Comparison of ENCODE assay signal across 19 mouse cellular contexts in the genomic region with DNA sequence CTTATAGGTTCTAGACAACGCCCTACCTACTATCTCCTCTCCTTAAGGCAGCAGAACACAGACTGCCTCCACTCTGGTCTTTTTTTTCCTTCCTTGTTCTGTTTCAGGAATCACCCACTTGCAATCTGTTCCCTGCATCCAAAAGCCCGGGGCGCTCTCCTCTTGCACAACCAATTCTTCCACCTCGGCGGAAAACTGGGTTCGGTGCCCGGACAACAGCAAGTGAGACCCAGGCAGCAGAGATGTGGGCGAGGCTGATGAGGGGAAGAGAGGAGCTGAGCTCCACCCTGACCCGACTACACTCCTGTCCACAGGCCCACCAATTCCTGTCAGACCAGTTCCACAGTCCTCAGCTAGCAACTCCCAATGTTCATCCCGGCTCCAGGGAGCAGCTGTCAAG. TPM values are rescaled to one million over a fixed set of nuclear protein-coding genes. Genes with fewer than 3 reads are reported as not detected.
DNase-seq lines count a peak whose midpoint lies in the region; ATAC-seq and TF ChIP-seq lines count a peak whose summit lies in the region.
"Had no signal": no experiment of that assay in that cellular context is flagged by ENCODE, and none has a peak within 500 bp of the region (broad histone marks: within the 10 kb centered on the region; RNA-seq: fewer than 3 reads in every experiment).

No protein-coding gene starts in this region.

- no peak for ATAC-seq in megakaryocyte, adult 5-6 weeks (ENCODE audit: poor library complexity, severe bottlenecking)
- no peak for ATAC-seq in stomach, postnatal 0 days (ENCODE audit: low FRiP score, low TSS enrichment)
- ATAC-seq in activated CD4-positive, CD25-positive, alpha-beta regulatory T cell, adult 4 months = no peak
- no peak for ATAC-seq in hindbrain, embryonic 12.5 days (ENCODE audit: low FRiP score)
- ATAC-seq: forebrain, postnatal 0 days; liver, postnatal 0 days had no signal

- peak; percentile 71 to 86 for DNase-seq in frontal cortex, adult 2 months (ENCODE audit: extremely low spot score in 1 of 2, low spot score in 1 of 2)
- peak; percentile 65 to 88 for DNase-seq in left cerebral cortex, adult 9 months (ENCODE audit: low spot score in 2 of 2)
- no peak for DNase-seq in stomach, postnatal 0 days (ENCODE audit: low spot score)
- no peak for DNase-seq in yolk sac, embryonic 10.5 days (ENCODE audit: low spot score)
- DNase-seq: cerebellum, adult 18-20 months; forebrain, postnatal 0 days; liver, postnatal 0 days had no signal

- no peak overlapping the region for H3K4me2 ChIP-seq in stomach, postnatal 0 days (replicated peaks; ENCODE audit: low read depth)
- H3K4me2 ChIP-seq in hindbrain, embryonic 12.5 days (replicated peaks) = no peak overlapping the region
- H3K4me2 ChIP-seq: heart, embryonic 12.5 days; hindbrain, embryonic 13.5 days; kidney, embryonic 15.5 days had no signal

- no peak overlapping the region for H3K9ac ChIP-seq in stomach, postnatal 0 days (ENCODE audit: low read length)
- no peak overlapping the region for H3K9ac ChIP-seq in hindbrain, embryonic 12.5 days
- H3K9ac ChIP-seq: forebrain, postnatal 0 days; heart, embryonic 12.5 days; hindbrain, embryonic 13.5 days; kidney, embryonic 15.5 days; liver, postnatal 0 days had no signal

- TF ChIP-seq EP300 in stomach, postnatal 0 days (optimal IDR thresholded peaks at IDR 0.05) = no peak

- H3K4me1 ChIP-seq in megakaryocyte, embryonic 14.5 days = peaks cover 75% of the 10 kb centered on the region
- H3K4me1 ChIP-seq in stomach, postnatal 0 days (replicated peaks; ENCODE audit: control insufficient read depth, insufficient read depth) = peaks cover 6% of the 10 kb centered on the region; the same call in 1 of the 2 replicates
- H3K4me1 ChIP-seq in hindbrain, embryonic 12.5 days = peaks cover 34% of the 10 kb centered on the region

- H3K36me3 ChIP-seq in megakaryocyte, embryonic 14.5 days (replicated peaks; ENCODE audit: low read length) = peaks cover 44% of the 10 kb centered on the region
- 0 out of 2 replicates have a peak, but pooled peaks cover 2% of the 10 kb centered on the region for H3K36me3 ChIP-seq in stomach, postnatal 0 days (ENCODE audit: control insufficient read depth, insufficient read depth, low read length)
- H3K36me3 ChIP-seq in hindbrain, embryonic 12.5 days = peaks cover 8% of the 10 kb centered on the region; the same call in 1 of the 2 replicates

- 57% methylated on average over 10 of the region's 10 CpGs for WGBS in stomach, postnatal 0 days
- WGBS in hindbrain, embryonic 12.5 days = 89% methylated on average over 10 of the region's 10 CpGs

- peak overlapping the region; percentile 53; the same call in 1 of the 2 replicates for H3K27ac ChIP-seq in stomach, postnatal 0 days (replicated peaks)
- H3K27ac ChIP-seq in hindbrain, embryonic 12.5 days = no peak overlapping the region
- H3K27ac ChIP-seq: hindbrain, embryonic 13.5 days; kidney, embryonic 15.5 days had no signal

- no peak for TF ChIP-seq CTCF in stomach, postnatal 0 days (IDR thresholded peaks at IDR 0.05; ENCODE audit: low read depth)

- no peaks in the 10 kb centered on the region for H3K27me3 ChIP-seq in megakaryocyte, embryonic 14.5 days (replicated peaks)
- H3K27me3 ChIP-seq in stomach, postnatal 0 days (ENCODE audit: control insufficient read depth, insufficient read depth, low read length) = no peaks in the 10 kb centered on the region
- H3K27me3 ChIP-seq in hindbrain, embryonic 12.5 days = no peaks in the 10 kb centered on the region
- H3K27me3 ChIP-seq: heart, embryonic 12.5 days; hindbrain, embryonic 13.5 days; kidney, embryonic 15.5 days had no signal

- H3K9me3 ChIP-seq in megakaryocyte, embryonic 14.5 days = no peaks in the 10 kb centered on the region
- H3K9me3 ChIP-seq in stomach, postnatal 0 days (ENCODE audit: control insufficient read depth, low read length) = no peaks in the 10 kb centered on the region
- no peaks in the 10 kb centered on the region for H3K9me3 ChIP-seq in hindbrain, embryonic 12.5 days (replicated peaks)
- H3K9me3 ChIP-seq: heart, embryonic 12.5 days; hindbrain, embryonic 13.5 days; kidney, embryonic 15.5 days had no signal

- H3K4me3 ChIP-seq in megakaryocyte, embryonic 14.5 days (replicated peaks) = peak overlapping the region; percentile 69
- H3K4me3 ChIP-seq in stomach, postnatal 0 days (ENCODE audit: low read depth, low read length) = no peak overlapping the region
- no peak overlapping the region for H3K4me3 ChIP-seq in hindbrain, embryonic 12.5 days
- H3K4me3 ChIP-seq: heart, embryonic 12.5 days; hindbrain, embryonic 13.5 days; kidney, embryonic 15.5 days had no signal

RNA-seq across cellular contexts. Expression of a gene that starts 2.5 kb away (rescaled TPM):
- 54.5 and 57.7 TPM in 2 replicates for polyA plus RNA-seq in megakaryocyte, embryonic 14.5 days (2012; ENCODE audit: insufficient read depth, low replicate concordance)
- 11.9 and 12.2 TPM in 2 replicates for total RNA-seq in megakaryocyte, adult 5-6 weeks (2015)
- total RNA-seq in megakaryocyte, adult 5-6 weeks (2017) = 12.8 and 15.4 TPM in 2 replicates
- 11.7 and 14.6 TPM in 2 replicates for polyA plus RNA-seq in frontal cortex, adult 2 months (2012; rRNA removed)
- 7.7 and 8.3 TPM in 2 replicates for polyA plus RNA-seq in stomach, postnatal 0 days (2015; fragmentation: Nextera tagmentation; extraction: Ambion mirVana)
- polyA plus RNA-seq in activated CD4-positive, CD25-positive, alpha-beta regulatory T cell, adult 4 months (2017; shearing (Covaris generic)) = 10 to 100 TPM in 1 of 2 experiments, 1 to 10 TPM in 1; 7.8 to 10.3 TPM
- polyA plus RNA-seq in hindbrain, embryonic 12.5 days (2016; fragmentation: Nextera tagmentation; extraction: Ambion mirVana) = 39.4 and 41.0 TPM in 2 replicates

RNA-seq across cellular contexts. Expression of a gene that starts 21.5 kb away (rescaled TPM):
- polyA plus RNA-seq in megakaryocyte, embryonic 14.5 days (2012; ENCODE audit: insufficient read depth, low replicate concordance) = not detected in 2 replicates
- not detected in 2 replicates for total RNA-seq in megakaryocyte, adult 5-6 weeks (2015)
- total RNA-seq in megakaryocyte, adult 5-6 weeks (2017) = not detected in 2 replicates
- 0.06 TPM in 1 of 2 replicates, not detected in the other for polyA plus RNA-seq in frontal cortex, adult 2 months (2012; rRNA removed)
- not detected in 2 replicates for polyA plus RNA-seq in stomach, postnatal 0 days (2015; fragmentation: Nextera tagmentation; extraction: Ambion mirVana)
- polyA plus RNA-seq in activated CD4-positive, CD25-positive, alpha-beta regulatory T cell, adult 4 months (2017; shearing (Covaris generic)) = not detected
- not detected in 2 replicates for polyA plus RNA-seq in hindbrain, embryonic 12.5 days (2016; fragmentation: Nextera tagmentation; extraction: Ambion mirVana)
- total RNA-seq: adrenal gland, postnatal 4 days; forebrain, postnatal 0 days; megakaryocyte progenitor cell, adult 5-6 weeks had no signal
- polyA plus RNA-seq: forebrain, postnatal 0 days; kidney, embryonic 15.5 days; limb, embryonic 11.5 days; myocyte; urinary bladder, adult 2 months had no signal

RNA-seq across cellular contexts. Expression of a gene that starts 29.2 kb away (rescaled TPM):
- 7.8 TPM in 2 replicates for polyA plus RNA-seq in megakaryocyte, embryonic 14.5 days (2012; ENCODE audit: insufficient read depth, low replicate concordance)
- total RNA-seq in megakaryocyte, adult 5-6 weeks (2015) = 0.75 and 0.94 TPM in 2 replicates
- total RNA-seq in megakaryocyte, adult 5-6 weeks (2017) = 0.22 and 0.81 TPM in 2 replicates
- polyA plus RNA-seq in frontal cortex, adult 2 months (2012; rRNA removed) = 63.6 TPM in 2 replicates
- 7.5 and 9.7 TPM in 2 replicates for polyA plus RNA-seq in stomach, postnatal 0 days (2015; fragmentation: Nextera tagmentation; extraction: Ambion mirVana)
- under 1 TPM; 0.33 to 0.65 TPM for polyA plus RNA-seq in activated CD4-positive, CD25-positive, alpha-beta regulatory T cell, adult 4 months (2017; shearing (Covaris generic))
- 63.3 and 75.2 TPM in 2 replicates for polyA plus RNA-seq in hindbrain, embryonic 12.5 days (2016; fragmentation: Nextera tagmentation; extraction: Ambion mirVana)
- polyA plus RNA-seq: myocyte had no signal

RNA-seq across cellular contexts. Expression of a gene that starts 58.8 kb away (rescaled TPM):
- polyA plus RNA-seq in megakaryocyte, embryonic 14.5 days (2012; ENCODE audit: insufficient read depth, low replicate concordance) = 65.4 and 129 TPM in 2 replicates
- total RNA-seq in megakaryocyte, adult 5-6 weeks (2015) = 19.2 and 19.9 TPM in 2 replicates
- 241 and 283 TPM in 2 replicates for total RNA-seq in megakaryocyte, adult 5-6 weeks (2017)
- polyA plus RNA-seq in frontal cortex, adult 2 months (2012; rRNA removed) = 202 and 203 TPM in 2 replicates
- 99.5 and 102 TPM in 2 replicates for polyA plus RNA-seq in stomach, postnatal 0 days (2015; fragmentation: Nextera tagmentation; extraction: Ambion mirVana)
- 100 to 1,000 TPM; 146 to 151 TPM for polyA plus RNA-seq in activated CD4-positive, CD25-positive, alpha-beta regulatory T cell, adult 4 months (2017; shearing (Covaris generic))
- polyA plus RNA-seq in hindbrain, embryonic 12.5 days (2016; fragmentation: Nextera tagmentation; extraction: Ambion mirVana) = 186 and 188 TPM in 2 replicates

Comparison
In these comparisons a context has a peak if more than half of its experiments do, and no peak if none do; other contexts are left out.
1. DNase-seq: peak in frontal cortex, adult 2 months (2 of 2) and left cerebral cortex, adult 9 months (2 of 2); none in stomach, postnatal 0 days (single experiment) and yolk sac, embryonic 10.5 days (single experiment).